Mouse (Mus musculus) c-Kit-positive CD71-positive TER-119-positive erythroid progenitor cells, embryonic 14.5 days (primary cell): Measurements from ENCODE around the gene Gm3952.

ENCODE experiments used
- DNase-seq: peaks from one replicate; pipeline ENCODE4 v3.0.0-alpha.2; 2013; ENCODE audit warnings: low spot score

Gene Gm3952

GRCm38 (mm10) chr8:128798594-128798993, at the start of gene Gm3952:
TSS of gene Gm3952 (minus strand) at chr8:128798694.
- no peak for DNase-seq

- no peak for DNase-seq
These were observed 45.3 kb upstream of the Gm3952 start for GRCm38 (mm10) chr8:128843749-128844148.

- DNase-seq: no peak
These were observed 14.0 kb upstream of the Gm3952 start for GRCm38 (mm10) chr8:128812521-128812920.

GRCm38 (mm10) chr8:128735692-128736091, 62.8 kb downstream of the Gm3952 start:
- no peak for DNase-seq

GRCm38 (mm10) chr8:128734118-128734517, 64.4 kb downstream of the Gm3952 start:
- DNase-seq: no peak

- DNase-seq: no peak
These were observed 66.2 kb downstream of the Gm3952 start for GRCm38 (mm10) chr8:128732254-128732653.

- no peak for DNase-seq
These were observed 71.3 kb downstream of the Gm3952 start for GRCm38 (mm10) chr8:128727213-128727612.

- DNase-seq: no peak
These were observed 73.7 kb downstream of the Gm3952 start for GRCm38 (mm10) chr8:128724819-128725218.

GRCm38 (mm10) chr8:128716184-128716583, 82.3 kb downstream of the Gm3952 start:
- DNase-seq: no peak

GRCm38 (mm10) chr8:128709261-128709660, 89.2 kb downstream of the Gm3952 start:
- DNase-seq: peak; percentile 73

- DNase-seq: no peak
These were observed 93.7 kb downstream of the Gm3952 start for GRCm38 (mm10) chr8:128704836-128705235.

GRCm38 (mm10) chr8:128704376-128704775, 94.1 kb downstream of the Gm3952 start:
- DNase-seq: no peak

- DNase-seq: no peak
These were observed 100.5 kb downstream of the Gm3952 start for GRCm38 (mm10) chr8:128697945-128698344.

GRCm38 (mm10) chr8:128696701-128697397, 101.6 kb downstream of the Gm3952 start:
- no peak for DNase-seq
